Mouse (Mus musculus): ENCODE data around the gene Fam243. TPM values are rescaled to one million over a fixed set of nuclear protein-coding genes. Genes with fewer than 3 reads are reported as not detected.

The Fam243 gene
- total and polyA plus RNA-seq, 2 experiments from 2014 or later = 0.05 TPM; not detected in 1

DNA sequence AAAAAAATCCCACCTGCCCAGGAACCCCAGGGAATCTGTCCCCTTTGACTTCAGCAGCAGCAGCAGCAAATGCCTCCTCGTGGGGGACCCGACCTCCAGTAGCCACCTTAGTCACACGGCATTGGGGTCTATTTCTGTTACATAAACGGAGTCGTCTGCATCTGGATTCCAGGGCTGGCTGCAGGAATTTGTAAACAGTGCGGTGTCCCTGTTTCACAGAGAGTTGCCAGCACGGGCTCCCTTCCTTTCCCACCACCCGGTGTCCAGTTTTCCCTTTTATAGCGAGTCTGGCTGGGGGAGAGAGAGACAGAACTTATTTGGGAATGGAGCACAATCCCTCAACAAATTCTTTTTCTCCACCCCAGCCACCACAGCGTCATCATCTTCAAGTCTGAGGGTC is 36.2 kb downstream of the Fam243 start:
- no peak overlapping the region for H3K9ac ChIP-seq (replicated peaks; ENCODE audit: low read depth, low read length)
- no peak overlapping the region for H3K27ac ChIP-seq (ENCODE audit: low read depth)
- TF ChIP-seq EP300 (IDR thresholded peaks at IDR 0.05; ENCODE audit: low read depth) = no peak
- TF ChIP-seq CTCF (IDR thresholded peaks at IDR 0.05; ENCODE audit: low read depth) = no peak
- no peaks in the 10 kb centered on the region for H3K4me1 ChIP-seq (ENCODE audit: control insufficient read depth, insufficient read depth)
- H3K4me2 ChIP-seq (ENCODE audit: low read depth, low read length) = no peak overlapping the region
- H3K27me3 ChIP-seq (ENCODE audit: control insufficient read depth, insufficient read depth, low read length) = no peaks in the 10 kb centered on the region
- DNase-seq (ENCODE audit: low spot score) = no peak
- WGBS = 23% methylated on average over 10 of the region's 10 CpGs
- H3K36me3 ChIP-seq (replicated peaks; ENCODE audit: control insufficient read depth, insufficient read depth, low read length) = no peaks in the 10 kb centered on the region
- ATAC-seq (ENCODE audit: insufficient read depth, low read depth) = no peak
- H3K4me3 ChIP-seq (ENCODE audit: low read depth, low read length) = no peak overlapping the region
- no peaks in the 10 kb centered on the region for H3K9me3 ChIP-seq (replicated peaks; ENCODE audit: control insufficient read depth, low read length)

DNA sequence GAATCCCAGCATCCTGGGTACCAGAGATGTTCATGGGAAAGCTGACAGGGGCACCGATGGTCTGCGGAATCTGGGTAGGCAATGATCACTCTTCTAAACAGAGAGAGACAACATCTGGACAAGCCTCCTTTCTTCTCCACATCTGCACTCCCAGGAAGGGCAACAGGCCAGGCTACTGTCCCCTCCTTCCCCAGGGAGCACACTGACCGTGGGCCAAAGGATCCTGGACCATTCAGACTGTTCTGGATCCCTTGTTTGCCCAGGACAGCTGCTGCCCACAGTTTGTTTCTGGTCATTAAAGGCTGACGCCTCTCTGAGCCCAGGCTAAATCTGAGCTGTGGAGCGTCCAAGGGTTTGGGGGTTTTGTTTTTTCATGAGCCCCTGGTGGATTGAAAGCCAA is 38.6 kb downstream of the Fam243 start:
- no peaks in the 10 kb centered on the region for H3K36me3 ChIP-seq (replicated peaks; ENCODE audit: control insufficient read depth, insufficient read depth, low read length)
- TF ChIP-seq CTCF (IDR thresholded peaks at IDR 0.05; ENCODE audit: low read depth) (no peak), EP300 (IDR thresholded peaks at IDR 0.05; ENCODE audit: low read depth) (no peak)
- ATAC-seq (ENCODE audit: insufficient read depth, low read depth) (no peak), DNase-seq (ENCODE audit: low spot score) (no peak)
- no peak overlapping the region for H3K4me2 ChIP-seq (ENCODE audit: low read depth, low read length)
- no peaks in the 10 kb centered on the region for H3K9me3 ChIP-seq (replicated peaks; ENCODE audit: control insufficient read depth, low read length)
- WGBS = 85% methylated on average over 5 of the region's 5 CpGs
- no peaks in the 10 kb centered on the region for H3K27me3 ChIP-seq (ENCODE audit: control insufficient read depth, insufficient read depth, low read length)
- H3K4me3 ChIP-seq (ENCODE audit: low read depth, low read length) = no peak overlapping the region
- no peaks in the 10 kb centered on the region for H3K4me1 ChIP-seq (ENCODE audit: control insufficient read depth, insufficient read depth)
- H3K9ac ChIP-seq (replicated peaks; ENCODE audit: low read depth, low read length) = no peak overlapping the region
- no peak overlapping the region for H3K27ac ChIP-seq (ENCODE audit: low read depth)

DNA sequence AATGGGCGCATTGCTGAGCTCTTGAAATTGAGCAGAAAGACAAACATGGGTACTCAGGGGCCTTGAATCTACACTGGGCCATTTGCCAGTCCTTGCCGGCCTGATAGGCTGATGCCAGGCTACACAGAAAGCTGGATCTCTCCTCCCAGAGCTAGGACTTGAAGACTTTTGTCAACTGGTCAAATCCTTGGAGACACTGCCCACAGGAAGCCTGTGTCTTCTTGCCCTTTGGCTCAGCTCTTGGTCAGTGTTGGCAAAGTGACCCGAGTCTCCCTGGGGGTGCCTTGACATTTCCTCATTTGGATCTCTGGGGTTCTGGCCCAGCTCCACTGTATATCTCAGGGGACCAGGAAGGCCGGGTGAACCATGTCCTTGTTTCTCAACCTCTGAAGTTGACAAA is 45.7 kb downstream of the Fam243 start:
- H3K9ac ChIP-seq (replicated peaks; ENCODE audit: low read depth, low read length) = no peak overlapping the region
- DNase-seq (ENCODE audit: low spot score) = no peak
- H3K27ac ChIP-seq (ENCODE audit: low read depth) = no peak overlapping the region
- H3K36me3 ChIP-seq (replicated peaks; ENCODE audit: control insufficient read depth, insufficient read depth, low read length) = no peaks in the 10 kb centered on the region
- H3K4me1 ChIP-seq (ENCODE audit: control insufficient read depth, insufficient read depth) = no peaks in the 10 kb centered on the region
- WGBS = 60% methylated on average over 4 of the region's 4 CpGs
- no peak overlapping the region for H3K4me3 ChIP-seq (ENCODE audit: low read depth, low read length)
- H3K4me2 ChIP-seq (ENCODE audit: low read depth, low read length) = no peak overlapping the region
- no peak for ATAC-seq (ENCODE audit: insufficient read depth, low read depth)
- H3K27me3 ChIP-seq (ENCODE audit: control insufficient read depth, insufficient read depth, low read length) = no peaks in the 10 kb centered on the region
- TF ChIP-seq CTCF (IDR thresholded peaks at IDR 0.05; ENCODE audit: low read depth) = no peak
- no peak for TF ChIP-seq EP300 (IDR thresholded peaks at IDR 0.05; ENCODE audit: low read depth)
- H3K9me3 ChIP-seq (replicated peaks; ENCODE audit: control insufficient read depth, low read length) = no peaks in the 10 kb centered on the region

DNA sequence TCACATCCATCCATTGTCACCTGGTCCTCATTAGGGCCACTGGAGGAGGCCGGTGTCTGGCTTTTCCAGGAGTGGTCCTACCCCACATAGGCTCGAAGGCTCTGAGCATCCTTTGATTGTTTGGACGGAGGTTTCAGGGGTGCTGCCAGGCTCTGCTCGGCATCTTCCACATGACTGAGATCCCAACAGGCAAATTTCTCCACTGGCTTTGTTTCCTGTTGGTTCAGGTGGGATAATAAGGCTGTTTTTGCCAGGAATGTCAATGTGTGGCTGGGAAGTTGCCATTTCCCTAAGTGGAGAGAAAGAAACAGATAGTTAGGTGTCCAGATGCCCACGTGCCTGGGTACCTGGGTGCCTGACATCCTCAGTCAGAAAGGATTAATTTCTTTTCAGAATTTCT is 46.7 kb downstream of the Fam243 start:
- no peak for DNase-seq (ENCODE audit: low spot score)
- Histone ChIP-seq H3K9ac (replicated peaks; ENCODE audit: low read depth, low read length) (no peak overlapping the region), H3K9me3 (replicated peaks; ENCODE audit: control insufficient read depth, low read length) (no peaks in the 10 kb centered on the region), H3K36me3 (replicated peaks; ENCODE audit: control insufficient read depth, insufficient read depth, low read length) (no peaks in the 10 kb centered on the region), H3K4me2 (ENCODE audit: low read depth, low read length) (no peak overlapping the region), H3K4me3 (ENCODE audit: low read depth, low read length) (no peak overlapping the region), H3K27me3 (ENCODE audit: control insufficient read depth, insufficient read depth, low read length) (no peaks in the 10 kb centered on the region), H3K4me1 (ENCODE audit: control insufficient read depth, insufficient read depth) (no peaks in the 10 kb centered on the region), H3K27ac (ENCODE audit: low read depth) (no peak overlapping the region)
- WGBS = 74% methylated on average over 5 of the region's 5 CpGs
- TF ChIP-seq EP300 (IDR thresholded peaks at IDR 0.05; ENCODE audit: low read depth) = no peak
- no peak for TF ChIP-seq CTCF (IDR thresholded peaks at IDR 0.05; ENCODE audit: low read depth)
- no peak for ATAC-seq (ENCODE audit: insufficient read depth, low read depth)

Other genes starting within 250 kb of the Fam243 start
- 1.6 and 3.7 TPM in 2 replicates for gene Kcne2, start 29.1 kb downstream of the Fam243 start, total RNA-seq (2014; rRNA removed; ENCODE audit: low replicate concordance)
- 1.5 and 1.8 TPM in 2 replicates for gene Kcne2, start 29.1 kb downstream of the Fam243 start, polyA plus RNA-seq (2015; fragmentation: Nextera tagmentation; extraction: Ambion mirVana)
- gene Smim11, start 20.2 kb downstream of the Fam243 start, total RNA-seq (2014; rRNA removed; ENCODE audit: low replicate concordance) = 12.3 and 17.5 TPM in 2 replicates
- gene Smim11, start 20.2 kb downstream of the Fam243 start, polyA plus RNA-seq (2015; fragmentation: Nextera tagmentation; extraction: Ambion mirVana) = 165 and 187 TPM in 2 replicates
- gene Kcne1, start 38.0 kb upstream of the Fam243 start, total RNA-seq (2014; rRNA removed; ENCODE audit: low replicate concordance) = 182 and 283 TPM in 2 replicates
- gene Kcne1, start 38.0 kb upstream of the Fam243 start, polyA plus RNA-seq (2015; fragmentation: Nextera tagmentation; extraction: Ambion mirVana) = 324 and 415 TPM in 2 replicates
- gene Rcan1, start 149.4 kb upstream of the Fam243 start, total RNA-seq (2014; rRNA removed; ENCODE audit: low replicate concordance) = 83.7 and 94.7 TPM in 2 replicates
- gene Rcan1, start 149.4 kb upstream of the Fam243 start, polyA plus RNA-seq (2015; fragmentation: Nextera tagmentation; extraction: Ambion mirVana) = 52.8 and 64.6 TPM in 2 replicates
- gene Clic6, start 164.3 kb upstream of the Fam243 start, total RNA-seq (2014; rRNA removed; ENCODE audit: low replicate concordance) = 0.38 and 3.6 TPM in 2 replicates
- gene Clic6, start 164.3 kb upstream of the Fam243 start, polyA plus RNA-seq (2015; fragmentation: Nextera tagmentation; extraction: Ambion mirVana) = 1.1 and 1.7 TPM in 2 replicates

All from heart, postnatal 0 days (tissue).